Mouse (Mus musculus) CH12.LX (cell line): ENCODE results near the gene Dbil5. TPM values are rescaled to one million over a fixed set of nuclear protein-coding genes. Genes with fewer than 3 reads are reported as not detected.

Experiments
- DNase-seq: peaks from one replicate; pipeline ENCODE4 v3.0.0-alpha.2; 2013; ENCODE audit errors: extremely low read depth
- H3K27ac ChIP-seq: 2 replicates; pipeline ENCODE4 v1.5.1; 2012; ENCODE audit warnings: low read depth, mild to moderate bottlenecking, control low read depth, moderate library complexity; ENCODE audit not compliant: insufficient read depth
- H3K27me3 ChIP-seq: replicated peaks from 2 replicates; pipeline ENCODE3; 2012; ENCODE audit warnings: inconsistent platforms
- H3K36me3 ChIP-seq, 2 experiments: replicated peaks in 1 of 2; 2 replicates each; pipeline versions ENCODE3 to v1.6.1; 2012; ENCODE audit warnings: inconsistent platforms in 1 of 2, low read length in 1 of 2, mild to moderate bottlenecking in 1 of 2, mixed read lengths in 1 of 2, moderate library complexity in 1 of 2; ENCODE audit not compliant: control insufficient read depth in 1 of 2, insufficient read depth in 1 of 2
- H3K4me1 ChIP-seq, 2 experiments: 2 replicates each; pipeline ENCODE4 v1.6.1; 2012; ENCODE audit warnings: inconsistent platforms in 1 of 2, moderate library complexity in 1 of 2; ENCODE audit not compliant: insufficient read depth in 2 of 2, control insufficient read depth in 1 of 2
- H3K4me2 ChIP-seq: 2 replicates; pipeline ENCODE4 v1.6.1; 2012; ENCODE audit warnings: low read depth, mild to moderate bottlenecking, control low read depth; ENCODE audit not compliant: poor library complexity, insufficient read depth, severe bottlenecking
- H3K4me3 ChIP-seq, 3 experiments: fragments of 150-350 bp in 1 of 3; sonication (generic) in 1 of 3; replicated peaks in 1 of 3; 2 replicates each; pipeline versions ENCODE3 to v1.5.1; 2011 to 2012; ENCODE audit warnings: low read depth in 2 of 3, low read length in 2 of 3, mild to moderate bottlenecking in 2 of 3, moderate library complexity in 2 of 3, control low read depth in 1 of 3, improper control_type of control experiment in 1 of 3, inconsistent platforms in 1 of 3, mixed read lengths in 1 of 3; ENCODE audit not compliant: poor library complexity in 1 of 3
- H3K79me2 ChIP-seq: replicated peaks from 2 replicates; pipeline ENCODE4 v1.6.1; 2012; ENCODE audit warnings: mild to moderate bottlenecking, moderate library complexity; ENCODE audit not compliant: control insufficient read depth, poor library complexity, insufficient read depth, severe bottlenecking; ENCODE audit errors: extremely low read depth
- H3K9ac ChIP-seq: 2 replicates; pipeline ENCODE4 v1.6.1; 2012; ENCODE audit warnings: low read depth, mild to moderate bottlenecking, control low read depth, moderate library complexity; ENCODE audit not compliant: insufficient read depth
- H3K9me3 ChIP-seq: replicated peaks from 2 replicates; pipeline ENCODE3; 2012; ENCODE audit warnings: low read length, inconsistent platforms, mixed read lengths
- BHLHE40 ChIP-seq: IDR thresholded peaks from 2 replicates; pipeline ENCODE4 v1.6.1; 2011; ENCODE audit warnings: mild to moderate bottlenecking, low read depth, low read length, improper control_type of control experiment
- CHD1 ChIP-seq: IDR thresholded peaks from 2 replicates; pipeline ENCODE4 v1.6.1; 2012; ENCODE audit warnings: low read depth, low read length, improper control_type of control experiment, inconsistent platforms
- CHD2 ChIP-seq: IDR thresholded peaks from 2 replicates; pipeline ENCODE4 v1.6.1; 2011; ENCODE audit warnings: low read length, improper control_type of control experiment
- EP300 ChIP-seq: IDR thresholded peaks from 2 replicates; pipeline ENCODE4 v1.6.1; 2011; ENCODE audit warnings: low read length, improper control_type of control experiment
- ETS1 ChIP-seq: conservative IDR thresholded peaks from 2 replicates; pipeline ENCODE4 v1.6.1; 2012; ENCODE audit warnings: low read depth, mild to moderate bottlenecking, inconsistent platforms, low read length, improper control_type of control experiment, moderate library complexity
- HCFC1 ChIP-seq: IDR thresholded peaks from 2 replicates; pipeline ENCODE4 v1.6.1; 2012; ENCODE audit warnings: low read depth, mild to moderate bottlenecking, inconsistent platforms, low read length, improper control_type of control experiment
- IRF4 ChIP-seq: IDR thresholded peaks from 2 replicates; pipeline ENCODE4 v1.6.1; 2014; ENCODE audit warnings: low read depth, mild to moderate bottlenecking, inconsistent platforms, low read length, improper control_type of control experiment
- JUN ChIP-seq: IDR thresholded peaks from 2 replicates; pipeline ENCODE4 v1.6.1; 2011; ENCODE audit warnings: low read depth, mild to moderate bottlenecking, low read length, improper control_type of control experiment, moderate library complexity; ENCODE audit not compliant: insufficient read depth
- JUND ChIP-seq: conservative IDR thresholded peaks from 2 replicates; pipeline ENCODE4 v1.6.1; 2011; ENCODE audit warnings: low read depth, low read length, improper control_type of control experiment
- KAT2A ChIP-seq: IDR thresholded peaks from 2 replicates; pipeline ENCODE4 v1.6.1; 2012; ENCODE audit warnings: low read length, improper control_type of control experiment, inconsistent platforms; ENCODE audit not compliant: insufficient replicate concordance
- MAFK ChIP-seq: IDR thresholded peaks from 2 replicates; pipeline ENCODE4 v1.6.1; 2011; ENCODE audit warnings: low read length, improper control_type of control experiment; ENCODE audit not compliant: insufficient replicate concordance
- MAZ ChIP-seq: IDR thresholded peaks from 2 replicates; pipeline ENCODE4 v1.6.1; 2012; ENCODE audit warnings: low read depth, mild to moderate bottlenecking, inconsistent platforms, low read length, improper control_type of control experiment, moderate library complexity
- MEF2A ChIP-seq: IDR thresholded peaks from 2 replicates; pipeline ENCODE4 v1.6.1; 2014; ENCODE audit warnings: low read depth, mild to moderate bottlenecking, inconsistent platforms, low read length, improper control_type of control experiment, borderline replicate concordance
- MYC ChIP-seq: IDR thresholded peaks from 2 replicates; pipeline ENCODE4 v1.6.1; 2011; ENCODE audit warnings: low read depth, mild to moderate bottlenecking, improper control_type of control experiment, low read length
- POLR2AphosphoS2 ChIP-seq: IDR thresholded peaks from 2 replicates; pipeline ENCODE4 v1.6.1; 2011; ENCODE audit warnings: low read depth, low read length, improper control_type of control experiment
- RAD21 ChIP-seq: IDR thresholded peaks from 2 replicates; pipeline ENCODE4 v1.6.1; 2011; ENCODE audit warnings: low read depth, mild to moderate bottlenecking, low read length, improper control_type of control experiment, moderate library complexity
- RCOR1 ChIP-seq: conservative IDR thresholded peaks from 2 replicates; pipeline ENCODE4 v1.6.1; 2012; ENCODE audit warnings: low read depth, mild to moderate bottlenecking, inconsistent platforms, low read length, improper control_type of control experiment
- SMC3 ChIP-seq: IDR thresholded peaks from 2 replicates; pipeline ENCODE4 v1.6.1; 2011; ENCODE audit warnings: low read depth, low read length, improper control_type of control experiment
- TBP ChIP-seq: conservative IDR thresholded peaks from 2 replicates; pipeline ENCODE4 v1.6.1; 2011; ENCODE audit warnings: low read depth, low read length, improper control_type of control experiment
- USF2 ChIP-seq: conservative IDR thresholded peaks from 2 replicates; pipeline ENCODE4 v1.6.1; 2011; ENCODE audit warnings: low read depth, low read length, improper control_type of control experiment
- ZNF384 ChIP-seq: IDR thresholded peaks from 2 replicates; pipeline ENCODE4 v1.6.1; 2012; ENCODE audit warnings: low read depth, low read length, improper control_type of control experiment, inconsistent platforms
- dilution Hi-C: fragments of 300-500 bp; cut with MboI; formaldehyde crosslinking; loops from 2 replicates; pipeline ENCODE4 v1.14.3; 2020; ENCODE audit warnings: low sequenced_read_pairs; ENCODE audit not compliant: extremely low pct_unique_long_range_greater_than_20kb, extremely low pct_ligation_motif_present
- in situ Hi-C: fragments of 300-500 bp; cut with MboI; formaldehyde crosslinking; loops from 3 replicates; pipeline ENCODE4 v1.14.3; 2019; ENCODE audit warnings: low sequenced_read_pairs, low pct_ligation_motif_present, low pct_unique_long_range_greater_than_20kb, mixed read lengths
- polyA plus RNA-seq: library from polyadenylated mRNA; unstranded; fragments of >175 nt; gene quantifications from 2 replicates; pipeline ENCODE4 v1.2.1, GENCODE M21; 2012; ENCODE audit warnings: low read depth; ENCODE audit not compliant: insufficient read length
- total RNA-seq, 2 experiments: library from RNA; depleted of rRNA; stranded (reverse); fragments of 300-350 nt in 1 of 2; fragments of >200 nt in 1 of 2; gene quantifications; 2 replicates each; pipeline ENCODE4 v1.2.3; 2012 to 2014

The Dbil5 gene
- total and polyA plus RNA-seq, 3 experiments = 1.4 to 1.6 TPM; not detected in 1

- dilution Hi-C loops = no loop called here
- peaks cover 49 to 67% of the 10 kb centered on the region in 2 experiments for H3K36me3 ChIP-seq
- H3K9me3 ChIP-seq = no peaks in the 10 kb centered on the region
- H3K4me3 ChIP-seq = no peak overlapping the region
- H3K27me3 ChIP-seq = no peaks in the 10 kb centered on the region
- no peak overlapping the region for H3K9ac ChIP-seq
- in situ Hi-C loops = no loop called here
- H3K4me1 ChIP-seq = peaks cover 3 to 28% of the 10 kb centered on the region in 2 experiments; a peak in 3 of 4 replicates
- no peak for TF ChIP-seq MAFK
- TF ChIP-seq HCFC1 = no peak
- no peak for TF ChIP-seq RAD21
- no peak for TF ChIP-seq SMC3
- no peak for TF ChIP-seq RCOR1
- no peak for TF ChIP-seq USF2
- no peak for TF ChIP-seq CHD2
- TF ChIP-seq CHD1 = no peak
- no peak for TF ChIP-seq JUN
- no peak for TF ChIP-seq BHLHE40
- TF ChIP-seq MYC = no peak
- no peak for TF ChIP-seq IRF4
- TF ChIP-seq MEF2A = no peak
- no peak for TF ChIP-seq MAZ
- TF ChIP-seq ZNF384 = no peak
- TF ChIP-seq KAT2A = no peak
- no peak for TF ChIP-seq JUND
- TF ChIP-seq EP300 = no peak
- no peak for TF ChIP-seq TBP
- TF ChIP-seq, all 38 proteins: peak for 0
- Histone ChIP-seq H3K4me2 (no peak overlapping the region), H3K79me2 (peaks cover 20% of the 10 kb centered on the region), H3K27ac (no peak overlapping the region)
- no peak for DNase-seq
Observed at GRCm38 (mm10) chr11:76213841-76214240, 3.6 kb upstream of the Dbil5 start.

GRCm38 (mm10) chr11:76215011-76215410 lies 2.4 kb upstream of the Dbil5 start:
- Histone ChIP-seq H3K9me3 (no peaks in the 10 kb centered on the region), H3K36me3 (peaks cover 45 to 67% of the 10 kb centered on the region in 2 experiments), H3K27ac (no peak overlapping the region), H3K4me1 (peaks cover 3 to 28% of the 10 kb centered on the region in 2 experiments; a peak in 3 of 4 replicates), H3K4me3 (peak overlapping the region in 1 of 3 experiments; percentile 2), H3K4me2 (no peak overlapping the region), H3K9ac (no peak overlapping the region), H3K79me2 (peaks cover 20% of the 10 kb centered on the region), H3K27me3 (no peaks in the 10 kb centered on the region)
- TF ChIP-seq CHD2 (0 out of 2 replicates have a peak, but pooled peaks have one; percentile 20), ETS1 (no peak), USF2 (no peak), POLR2AphosphoS2 (0 out of 2 replicates have a peak, but pooled peaks have one; percentile 51)
- in situ Hi-C loops = no loop called here
- peak; percentile 17 for DNase-seq
- dilution Hi-C loops = no loop called here
